Mouse (Mus musculus) left cerebral cortex, adult 6 months (tissue): Measurements from ENCODE around the gene Ccsap. TPM values are rescaled to one million over a fixed set of nuclear protein-coding genes. Genes with fewer than 3 reads are reported as not detected.

ENCODE experiments used
- long read RNA-seq, 2 experiments: library from polyadenylated mRNA; unstranded; transcript quantifications; one replicate each; pipeline ENCODE4 v2.0.0; 2019 to 2020
- polyA plus RNA-seq: library from polyadenylated mRNA; unstranded; fragments of <200 nt; fragmentation: Nextera tagmentation; gene quantifications from 2 replicates; pipeline ENCODE4 v1.2.3, GENCODE M21; 2021

The Ccsap gene
- 11.0 and 40.6 TPM in 2 replicates for polyA plus RNA-seq
- long read RNA-seq, experiment 1, transcript Ccsap-201 (3 exons, 2,390 nt) = major isoform, 22 of 46 reads
- long read RNA-seq, experiment 1, transcript Ccsap-202 (4 exons, 2,673 nt) = minor isoform, 12 of 46 reads
- long read RNA-seq, experiment 1, partial matches to known transcripts = 7 of 46 reads
- long read RNA-seq, experiment 1, other reads (novel, unspliced or antisense) = 5 of 46 reads
- long read RNA-seq, experiment 2, transcript Ccsap-201 (3 exons, 2,390 nt) = major isoform, 9 of 19 reads
- long read RNA-seq, experiment 2, partial matches to known transcripts = 5 of 19 reads
- long read RNA-seq, experiment 2, other reads (novel, unspliced or antisense) = 5 of 19 reads

GRCm38 (mm10) chr8:123859648-123860259 lies at the start of gene Ccsap:
TSS of gene Ccsap (minus strand) at chr8:123860209.

GRCm38 (mm10) chr8:123894502-123895097 lies 34.6 kb upstream of the Ccsap start, which contains the start of gene Acta1:
TSS of gene Acta1 (minus strand) at chr8:123894751.

DNA sequence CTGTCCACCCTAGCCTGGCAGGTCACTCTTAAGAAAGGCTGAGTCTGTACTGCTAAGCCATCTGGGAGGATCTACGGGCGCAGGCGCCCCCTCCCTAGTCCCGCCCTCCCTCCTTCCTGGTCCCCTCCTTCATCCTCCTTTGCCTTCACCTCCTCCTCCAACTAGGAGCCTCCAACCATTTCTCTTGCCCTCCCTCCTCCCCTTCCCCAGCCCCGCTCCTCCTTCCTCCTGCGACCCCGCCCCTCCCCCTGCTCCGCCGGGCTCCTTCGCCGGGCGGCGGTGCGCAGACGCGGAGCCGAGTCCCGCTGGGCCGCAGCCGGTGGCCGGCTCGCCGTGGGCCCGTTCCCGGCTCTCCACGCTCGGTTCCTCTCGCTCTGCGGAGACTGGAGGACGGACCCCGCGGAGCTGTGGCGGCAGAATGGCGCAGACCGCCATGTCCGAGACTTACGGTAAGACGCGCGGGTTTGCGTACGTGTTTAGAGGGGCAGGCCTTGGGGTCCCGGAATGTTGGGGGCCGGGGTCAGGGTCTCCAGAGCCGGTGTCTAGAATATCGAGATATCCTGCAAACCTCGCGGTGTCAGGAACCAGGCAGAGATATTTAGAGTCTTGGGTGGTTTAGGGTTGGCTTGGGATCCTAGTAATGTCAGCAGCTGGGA lies 54.2 kb downstream of the Ccsap start, which contains the start of gene Rab4a:
Gene Rab4a (plus strand): TSS at position 268 of the 656 bp plus-strand sequence.

Other genes with a start within 250 kb of the Ccsap start
- 3.6 and 5.7 TPM in 2 replicates for gene Rhou, start 206.3 kb downstream of the Ccsap start, polyA plus RNA-seq
- gene Rab4a, start 54.2 kb downstream of the Ccsap start, polyA plus RNA-seq = 83.3 and 91.4 TPM in 2 replicates
- gene Acta1, start 34.5 kb upstream of the Ccsap start, polyA plus RNA-seq = 23.8 and 34.1 TPM in 2 replicates
- gene Nup133, start 89.1 kb upstream of the Ccsap start, polyA plus RNA-seq = 9.8 and 10.1 TPM in 2 replicates
- 5.9 and 8.1 TPM in 2 replicates for gene Abcb10, start 122.9 kb upstream of the Ccsap start, polyA plus RNA-seq
- 7.9 and 13.5 TPM in 2 replicates for gene Taf5l, start 161.2 kb upstream of the Ccsap start, polyA plus RNA-seq
- 1.6 and 1.9 TPM in 2 replicates for gene Urb2, start 161.3 kb upstream of the Ccsap start, polyA plus RNA-seq